Comparison of ENCODE assay signal across 8 mouse cellular contexts in the genomic region with DNA sequence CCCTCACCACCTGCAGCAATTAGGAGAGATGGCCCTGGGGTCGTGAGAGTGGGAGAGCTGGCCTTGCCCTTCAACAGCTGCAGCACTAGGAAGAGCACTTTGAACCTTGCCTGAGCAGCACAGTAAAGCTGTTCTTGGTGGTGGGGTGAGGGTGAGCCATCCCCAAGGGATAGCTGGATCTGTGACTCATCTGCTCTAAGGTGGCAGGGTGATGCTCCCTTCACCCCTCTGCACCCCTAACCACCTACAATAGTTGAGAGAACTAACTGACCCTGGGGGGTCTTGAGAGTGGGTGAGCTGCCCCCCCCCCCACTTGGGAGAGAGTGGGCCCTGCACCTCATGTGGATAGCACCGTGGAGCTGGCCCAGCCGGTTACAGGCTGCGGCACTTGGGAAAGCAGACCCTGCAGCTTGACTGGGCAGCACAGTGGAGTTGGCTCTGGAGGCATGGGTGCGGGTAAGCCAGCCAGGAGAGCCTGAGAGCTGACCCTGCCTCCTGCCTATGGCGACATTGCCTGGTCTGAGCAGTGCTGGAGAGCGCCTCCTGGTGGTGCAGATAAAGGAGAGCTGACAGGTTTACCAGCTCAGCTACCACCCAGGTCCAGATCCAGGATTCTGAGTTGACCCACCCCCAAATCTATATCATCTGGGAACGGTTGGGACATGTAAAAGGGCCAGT. TPM values are rescaled to one million over a fixed set of nuclear protein-coding genes. Genes with fewer than 3 reads are reported as not detected.
DNase-seq lines count a peak whose midpoint lies in the region; ATAC-seq and TF ChIP-seq lines count a peak whose summit lies in the region.

No protein-coding gene starts in this region.

- 42% methylated on average over 8 of the region's 8 CpGs for whole genome bisulfite sequencing in heart, postnatal 0 days
- 32% methylated on average over 8 of the region's 8 CpGs for WGBS in intestine, embryonic 16.5 days

- no peak overlapping the region for H3K9ac ChIP-seq in heart, postnatal 0 days (replicated peaks; ENCODE audit: low read depth, low read length)
- no peak overlapping the region for H3K9ac ChIP-seq in MEL (ENCODE audit: control insufficient read depth, low read depth, low read length, poor library complexity, severe bottlenecking)
- H3K9ac ChIP-seq in intestine, embryonic 16.5 days (ENCODE audit: low read depth, low read length) = no peak overlapping the region

- H3K4me1 ChIP-seq in heart, postnatal 0 days (ENCODE audit: control insufficient read depth, insufficient read depth) = no peaks in the 10 kb centered on the region
- H3K4me1 ChIP-seq in MEL (ENCODE audit: control insufficient read depth in 1 of 2, insufficient read depth in 2 of 2, low read length in 2 of 2) = no peaks in the 10 kb centered on the region
- 0 out of 2 replicates have a peak, but pooled peaks cover 4% of the 10 kb centered on the region for H3K4me1 ChIP-seq in intestine, embryonic 16.5 days (ENCODE audit: control insufficient read depth, insufficient read depth, low read length)

- TF ChIP-seq EP300 in heart, postnatal 0 days (IDR thresholded peaks at IDR 0.05; ENCODE audit: low read depth) = no peak
- no peak for TF ChIP-seq EP300 in MEL (IDR thresholded peaks at IDR 0.05; ENCODE audit: low read depth in 1 of 2, low read length in 2 of 2)

- no peak for TF ChIP-seq RAD21 in MEL (IDR thresholded peaks at IDR 0.05; ENCODE audit: low read depth, low read length)

- H3K36me3 ChIP-seq in heart, postnatal 0 days (replicated peaks; ENCODE audit: control insufficient read depth, insufficient read depth, low read length) = no peaks in the 10 kb centered on the region
- H3K36me3 ChIP-seq in MEL (ENCODE audit: control insufficient read depth in 1 of 2, insufficient read depth in 2 of 2, low read length in 2 of 2) = no peaks in the 10 kb centered on the region
- H3K36me3 ChIP-seq in intestine, embryonic 16.5 days (ENCODE audit: control insufficient read depth, insufficient read depth, low read length) = no peaks in the 10 kb centered on the region

- H3K4me3 ChIP-seq in heart, postnatal 0 days (ENCODE audit: low read depth, low read length) = no peak overlapping the region
- no peak overlapping the region for H3K4me3 ChIP-seq in MEL (ENCODE audit: control insufficient read depth in 1 of 2, insufficient read depth in 1 of 2, low read depth in 2 of 2, low read length in 2 of 2)
- H3K4me3 ChIP-seq in intestine, embryonic 16.5 days (ENCODE audit: low read length) = no peak overlapping the region

- peak; percentile 30 for DNase-seq in heart, postnatal 0 days (ENCODE audit: low spot score)
- DNase-seq in heart, adult 11 months = no peak
- DNase-seq in MEL (ENCODE audit: low read depth, low spot score) = peak; percentile 9
- DNase-seq in embryo, embryonic 10 days (ENCODE audit: low spot score) = peak; percentile 79
- peak; percentile 74 for DNase-seq in lung, postnatal 14 days
- DNase-seq in testis, postnatal 10 days (ENCODE audit: low spot score) = peak; percentile 69

- no peaks in the 10 kb centered on the region for H3K27me3 ChIP-seq in heart, postnatal 0 days (ENCODE audit: control insufficient read depth, insufficient read depth, low read length)
- H3K27me3 ChIP-seq in MEL (ENCODE audit: control insufficient read depth in 1 of 2, insufficient read depth in 2 of 2, low read length in 2 of 2) = peaks cover 0 to 3% of the 10 kb centered on the region in 2 experiments; a peak in 2 of 4 replicates
- no peaks in the 10 kb centered on the region for H3K27me3 ChIP-seq in intestine, embryonic 16.5 days (replicated peaks; ENCODE audit: control insufficient read depth, insufficient read depth, low read length)

- ATAC-seq in heart, postnatal 0 days (ENCODE audit: insufficient read depth, low read depth) = no peak
- ATAC-seq in intestine, embryonic 16.5 days = peak; percentile 52
- no peak for ATAC-seq in monocyte, adult 5-6 weeks (replicated peaks; ENCODE audit: insufficient number of reproducible peaks, low FRiP score, low TSS enrichment, poor library complexity, severe bottlenecking)

- no peaks in the 10 kb centered on the region for H3K79me2 ChIP-seq in MEL (ENCODE audit: control insufficient read depth, insufficient read depth, low read length, poor library complexity)

- no peaks in the 10 kb centered on the region for H3K9me3 ChIP-seq in heart, postnatal 0 days (replicated peaks; ENCODE audit: control insufficient read depth, low read length)
- no peaks in the 10 kb centered on the region for H3K9me3 ChIP-seq in MEL (replicated peaks; ENCODE audit: insufficient read depth, low read length)
- H3K9me3 ChIP-seq in intestine, embryonic 16.5 days (ENCODE audit: control insufficient read depth, low read length) = no peaks in the 10 kb centered on the region

- peak; percentile 47 for TF ChIP-seq CTCF in heart, postnatal 0 days (IDR thresholded peaks at IDR 0.05; ENCODE audit: low read depth)
- TF ChIP-seq CTCF in MEL (IDR thresholded peaks at IDR 0.05 in 2 of 3, conservative IDR thresholded peaks at IDR 0.05 in 1 of 3; ENCODE audit: control insufficient read depth in 1 of 3, insufficient read depth in 1 of 3, low read depth in 2 of 3, low read length in 3 of 3, poor library complexity in 1 of 3, severe bottlenecking in 1 of 3) = peak in 2 of 3 experiments; percentile 28 to 45; a peak in 4 of 6 replicates

- TF ChIP-seq POLR2A in MEL (IDR thresholded peaks at IDR 0.05; ENCODE audit: control insufficient read depth in 1 of 2, insufficient read depth in 1 of 2, low read depth in 1 of 2, low read length in 2 of 2, poor library complexity in 1 of 2) = no peak

- H3K4me2 ChIP-seq in heart, postnatal 0 days (ENCODE audit: low read depth, low read length) = no peak overlapping the region
- no peak overlapping the region for H3K4me2 ChIP-seq in intestine, embryonic 16.5 days (ENCODE audit: low read depth, low read length)

- no peak overlapping the region for H3K27ac ChIP-seq in heart, postnatal 0 days (ENCODE audit: low read depth)
- H3K27ac ChIP-seq in MEL (ENCODE audit: control insufficient read depth, low read depth, low read length) = no peak overlapping the region
- H3K27ac ChIP-seq in intestine, embryonic 16.5 days (ENCODE audit: low read length) = no peak overlapping the region

TF ChIP-seq in MEL, 35 proteins besides CTCF, POLR2A, EP300 and RAD21:
- TF ChIP-seq NELFE (IDR thresholded peaks at IDR 0.05; ENCODE audit: low read depth, low read length) (no peak), SMC3 (IDR thresholded peaks at IDR 0.05; ENCODE audit: low read depth, low read length) (peak; percentile 36)

RNA-seq across cellular contexts. Expression of a gene that starts 12.1 kb away (rescaled TPM):
- total RNA-seq in heart, postnatal 0 days (2014; rRNA removed; ENCODE audit: low replicate concordance) = 8.9 and 10.8 TPM in 2 replicates
- polyA plus RNA-seq in heart, postnatal 0 days (2015; fragmentation: Nextera tagmentation; extraction: Ambion mirVana) = 10.1 and 11.7 TPM in 2 replicates
- not detected in 2 replicates for total RNA-seq in MEL (2012; rRNA removed)
- polyA plus RNA-seq in MEL (2012; ENCODE audit: insufficient read depth in 1 of 2, insufficient read length in 2 of 2, low read depth in 1 of 2, low replicate concordance in 2 of 2, missing spikeins in 1 of 2) = not detected
- 14.6 and 15.0 TPM in 2 replicates for polyA plus RNA-seq in intestine, embryonic 16.5 days (2015; fragmentation: Nextera tagmentation; extraction: Ambion mirVana)
- total RNA-seq in monocyte, adult 5-6 weeks (2017) = not detected in 3 replicates

RNA-seq across cellular contexts. Expression of a gene that starts 42.4 kb away (rescaled TPM):
- 6.3 and 14.3 TPM in 2 replicates for total RNA-seq in heart, postnatal 0 days (2014; rRNA removed; ENCODE audit: low replicate concordance)
- polyA plus RNA-seq in heart, postnatal 0 days (2015; fragmentation: Nextera tagmentation; extraction: Ambion mirVana) = 13.9 and 14.0 TPM in 2 replicates
- not detected in 2 replicates for total RNA-seq in MEL (2012; rRNA removed)
- polyA plus RNA-seq in MEL (2012; ENCODE audit: insufficient read depth in 1 of 2, insufficient read length in 2 of 2, low read depth in 1 of 2, low replicate concordance in 2 of 2, missing spikeins in 1 of 2) = not detected
- 7.0 and 7.2 TPM in 2 replicates for polyA plus RNA-seq in intestine, embryonic 16.5 days (2015; fragmentation: Nextera tagmentation; extraction: Ambion mirVana)
- total RNA-seq in monocyte, adult 5-6 weeks (2017) = not detected in 3 replicates
